Mouse (Mus musculus) midbrain, embryonic 15.5 days (tissue): ENCODE measurements around the gene Camta1. TPM values are rescaled to one million over a fixed set of nuclear protein-coding genes. Genes with fewer than 3 reads are reported as not detected.
A peak's percentile ranks its signal among the peaks of the same experiment; 100 is the strongest.

Experiments used
- ATAC-seq: fragments of 200-750 bp; cut with Nextera tagmentation; replicated peaks from 2 replicates; pipeline ENCODE4 v1.8.0; 2017; ENCODE audit warnings: moderate TSS enrichment
- H3K27ac ChIP-seq: fragments of 300-500 bp; sonication (generic); 2 replicates; pipeline ENCODE4 v1.5.1; 2015; ENCODE audit warnings: mild to moderate bottlenecking, inconsistent platforms
- H3K27me3 ChIP-seq: fragments of 300-500 bp; sonication (generic); replicated peaks from 2 replicates; pipeline ENCODE4 v1.6.1; 2015; ENCODE audit warnings: inconsistent platforms
- H3K36me3 ChIP-seq: fragments of 300-500 bp; sonication (generic); replicated peaks from 2 replicates; pipeline ENCODE4 v1.6.1; 2015; ENCODE audit warnings: inconsistent platforms
- H3K4me1 ChIP-seq: fragments of 300-500 bp; sonication (generic); 2 replicates; pipeline ENCODE4 v1.6.1; 2015; ENCODE audit warnings: inconsistent platforms
- H3K4me2 ChIP-seq: fragments of 300-500 bp; sonication (generic); 2 replicates; pipeline ENCODE4 v1.6.1; 2015; ENCODE audit warnings: inconsistent platforms, mild to moderate bottlenecking, moderate library complexity
- H3K4me3 ChIP-seq: fragments of 300-500 bp; sonication (generic); 2 replicates; pipeline ENCODE4 v1.5.1; 2015; ENCODE audit warnings: mild to moderate bottlenecking, inconsistent platforms
- H3K9ac ChIP-seq: fragments of 300-500 bp; sonication (generic); 2 replicates; pipeline ENCODE4 v1.6.1; 2015; ENCODE audit warnings: mild to moderate bottlenecking, inconsistent platforms
- H3K9me3 ChIP-seq: fragments of 300-500 bp; sonication (generic); 2 replicates; pipeline ENCODE4 v1.6.1; 2016; ENCODE audit warnings: inconsistent platforms
- WGBS: fragments of 180-500 bp; shearing (Covaris S2); methylation state at CpG from one replicate; pipeline ENCODE4 v1.1.7; 2015; ENCODE audit warnings: mixed read lengths; 5-methylcytosine and 5-hydroxymethylcytosine counted together
- polyA plus RNA-seq: library from polyadenylated mRNA; unstranded; fragments of >200 nt; fragmentation: Nextera tagmentation; extraction: Ambion mirVana; gene quantifications from 2 replicates; pipeline ENCODE4 v1.2.1, GENCODE M21; 2015

The Camta1 gene
- polyA plus RNA-seq, 1 experiment from 2014 or later = 156 TPM

DNA sequence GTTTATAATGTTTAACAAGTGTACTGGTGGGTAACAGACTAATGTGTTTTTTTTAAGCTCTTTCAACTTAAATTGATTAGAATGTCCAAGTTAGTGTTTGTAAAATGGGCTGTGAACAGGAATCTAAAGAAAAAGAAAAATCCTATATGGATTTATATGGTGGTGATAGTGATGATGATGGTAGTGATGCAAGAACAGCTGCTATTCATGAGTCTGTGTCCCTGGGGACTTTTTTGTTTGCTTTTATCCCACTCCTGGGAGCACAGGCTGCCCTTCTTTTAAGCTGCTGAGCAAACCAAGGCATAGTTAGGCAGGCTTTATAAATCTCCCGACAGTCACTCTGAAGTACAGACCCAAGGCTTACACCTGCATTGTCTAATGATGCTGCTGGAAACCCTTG, 928.2 kb downstream of the Camta1 start:
- Histone ChIP-seq H3K36me3 (no peaks in the 10 kb centered on the region), H3K9me3 (no peaks in the 10 kb centered on the region), H3K4me2 (no peak overlapping the region), H3K4me1 (no peaks in the 10 kb centered on the region), H3K9ac (no peak overlapping the region), H3K27ac (no peak overlapping the region), H3K4me3 (no peak overlapping the region), H3K27me3 (no peaks in the 10 kb centered on the region)
- WGBS = 52% methylated on average over 1 of the region's 1 CpGs
- ATAC-seq = no peak

DNA sequence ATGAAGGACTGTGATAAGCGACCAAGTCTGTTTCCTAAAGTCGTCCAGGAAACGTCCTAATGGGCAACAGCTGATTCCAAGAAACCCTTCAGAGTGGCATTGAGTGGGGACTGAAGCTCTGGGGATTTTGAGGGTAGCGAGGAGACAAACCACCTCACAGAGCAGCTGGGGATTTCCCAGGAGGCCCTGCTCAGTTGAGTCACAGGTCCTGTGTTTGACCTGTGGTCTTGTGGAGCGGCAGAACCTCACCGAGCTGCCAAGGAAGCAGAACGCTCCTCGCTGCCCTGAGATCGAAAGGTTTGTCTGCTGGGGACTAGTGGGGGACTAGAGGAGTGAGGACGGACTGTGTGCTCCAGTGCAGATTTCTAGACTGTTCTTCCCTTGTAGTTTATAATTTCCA, 933.9 kb downstream of the Camta1 start:
- H3K9me3 ChIP-seq = no peaks in the 10 kb centered on the region
- no peak for ATAC-seq
- H3K4me3 ChIP-seq = no peak overlapping the region
- H3K27ac ChIP-seq = no peak overlapping the region
- WGBS = 74% methylated on average over 10 of the region's 10 CpGs
- 0 out of 2 replicates have a peak, but pooled peaks cover 6% of the 10 kb centered on the region for H3K4me1 ChIP-seq
- H3K4me2 ChIP-seq = no peak overlapping the region
- H3K36me3 ChIP-seq = no peaks in the 10 kb centered on the region
- no peak overlapping the region for H3K9ac ChIP-seq
- no peaks in the 10 kb centered on the region for H3K27me3 ChIP-seq

DNA sequence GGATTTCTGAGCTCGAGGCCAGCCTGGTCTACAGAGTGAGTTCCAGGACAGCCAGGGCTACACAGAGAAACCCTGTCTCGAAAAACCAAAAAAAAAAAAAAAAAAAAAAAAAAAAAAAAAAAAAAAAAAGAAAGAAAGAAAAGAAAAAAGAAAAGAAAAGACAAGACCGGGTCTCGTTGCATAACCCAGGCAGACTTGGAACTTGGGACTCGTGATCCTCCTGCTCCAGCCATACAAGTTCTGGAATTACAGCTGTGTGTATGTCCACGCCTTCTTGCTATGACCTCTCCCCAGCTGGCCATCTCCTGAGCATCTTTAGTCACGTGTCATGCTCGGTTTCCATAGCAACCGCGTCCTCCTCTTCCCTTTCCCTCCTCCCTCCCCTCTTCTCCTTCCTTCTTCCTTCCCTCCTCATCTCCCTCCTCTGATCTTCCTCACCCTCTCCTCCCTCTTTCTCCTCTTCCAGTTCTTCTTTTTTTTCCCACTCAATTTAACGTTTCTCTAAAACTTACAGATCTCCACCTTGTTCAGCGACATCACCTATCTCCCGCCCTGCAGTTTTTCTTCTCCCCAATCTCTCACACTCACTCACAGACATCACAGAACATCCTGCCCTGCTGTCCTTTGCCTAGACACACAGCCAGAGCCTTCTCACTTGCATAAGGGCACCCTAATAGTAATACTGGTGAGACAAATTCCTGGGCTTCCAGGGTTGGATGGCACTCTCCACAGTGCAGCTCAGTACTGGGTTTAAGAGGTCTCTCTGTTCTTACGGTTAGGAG, 934.6 kb downstream of the Camta1 start:
- H3K9me3 ChIP-seq = no peaks in the 10 kb centered on the region
- no peaks in the 10 kb centered on the region for H3K27me3 ChIP-seq
- H3K27ac ChIP-seq = no peak overlapping the region
- no peak overlapping the region for H3K4me2 ChIP-seq
- no peaks in the 10 kb centered on the region for H3K36me3 ChIP-seq
- WGBS = 51% methylated on average over 14 of the region's 14 CpGs
- H3K4me1 ChIP-seq = 0 out of 2 replicates have a peak, but pooled peaks cover 6% of the 10 kb centered on the region
- H3K9ac ChIP-seq = no peak overlapping the region
- no peak overlapping the region for H3K4me3 ChIP-seq
- ATAC-seq = no peak

DNA sequence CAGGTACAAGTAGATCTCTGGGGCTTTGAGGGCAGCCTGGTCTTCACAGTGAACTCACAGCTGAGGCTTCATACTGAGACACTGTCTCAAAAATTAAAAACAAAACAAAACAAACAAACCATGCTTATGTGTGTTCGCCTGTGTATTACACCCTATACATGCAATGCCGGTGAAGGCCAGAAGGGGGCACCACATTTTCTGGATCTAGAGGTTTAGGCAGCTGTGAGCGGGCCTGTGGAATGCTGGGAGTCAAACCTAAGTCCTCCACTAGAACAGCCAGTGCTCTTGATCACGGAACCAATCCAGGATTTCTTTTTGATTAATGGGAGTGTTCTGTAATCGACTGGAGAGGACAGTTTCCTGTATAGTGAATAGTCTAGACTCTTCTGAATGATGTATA, 935.8 kb downstream of the Camta1 start:
- Histone ChIP-seq H3K4me1 (0 out of 2 replicates have a peak, but pooled peaks cover 6% of the 10 kb centered on the region), H3K9me3 (no peaks in the 10 kb centered on the region), H3K9ac (no peak overlapping the region), H3K27ac (no peak overlapping the region), H3K4me2 (no peak overlapping the region), H3K4me3 (no peak overlapping the region), H3K27me3 (no peaks in the 10 kb centered on the region), H3K36me3 (no peaks in the 10 kb centered on the region)
- WGBS = 49% methylated on average over 5 of the region's 5 CpGs
- ATAC-seq = no peak

DNA sequence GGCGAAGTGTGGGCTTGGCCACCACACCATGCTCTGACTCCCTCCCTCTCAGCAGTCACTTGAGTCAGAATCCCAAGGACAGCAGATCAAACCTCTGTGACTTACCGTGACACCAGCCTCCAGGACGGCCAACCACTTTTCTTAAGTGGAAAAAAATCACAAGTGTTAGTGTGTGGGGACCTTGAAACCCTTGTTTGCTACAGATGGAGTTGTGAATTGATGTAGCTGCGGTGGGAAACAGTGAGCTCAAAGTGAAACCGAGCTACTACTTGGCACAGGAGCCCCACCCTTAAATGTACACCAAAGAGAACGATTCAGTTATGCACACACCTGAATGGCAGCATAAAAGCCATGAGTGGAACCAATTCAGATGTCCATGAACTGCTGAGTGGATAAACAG, 936.7 kb downstream of the Camta1 start:
- Histone ChIP-seq H3K9ac (no peak overlapping the region), H3K27me3 (no peaks in the 10 kb centered on the region), H3K4me3 (no peak overlapping the region), H3K4me2 (no peak overlapping the region), H3K9me3 (no peaks in the 10 kb centered on the region), H3K27ac (no peak overlapping the region), H3K4me1 (0 out of 2 replicates have a peak, but pooled peaks cover 6% of the 10 kb centered on the region), H3K36me3 (no peaks in the 10 kb centered on the region)
- ATAC-seq = no peak
- 86% methylated on average over 6 of the region's 6 CpGs for WGBS

DNA sequence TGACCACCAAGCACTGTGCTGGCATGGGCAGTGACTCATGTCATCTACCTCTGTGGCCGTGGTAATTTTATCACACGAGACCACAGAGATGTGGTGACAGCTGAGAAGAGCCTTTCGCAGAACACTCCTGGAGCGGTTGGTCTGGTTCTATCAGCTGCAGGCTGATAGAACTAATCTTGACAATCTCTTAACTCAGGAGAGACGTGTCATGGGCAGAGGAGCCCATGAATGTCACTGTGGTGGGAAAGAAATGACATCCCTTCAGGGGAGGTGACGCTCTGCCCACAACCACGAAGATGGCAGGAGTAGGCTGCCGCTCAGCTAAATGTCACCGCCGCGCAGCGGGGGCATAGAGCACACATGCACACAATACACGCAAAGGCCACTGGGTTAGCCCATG, 937.4 kb downstream of the Camta1 start:
- Histone ChIP-seq H3K36me3 (no peaks in the 10 kb centered on the region), H3K27me3 (no peaks in the 10 kb centered on the region), H3K27ac (no peak overlapping the region), H3K9me3 (no peaks in the 10 kb centered on the region), H3K4me1 (0 out of 2 replicates have a peak, but pooled peaks cover 6% of the 10 kb centered on the region), H3K9ac (no peak overlapping the region), H3K4me3 (no peak overlapping the region), H3K4me2 (no peak overlapping the region)
- ATAC-seq = no peak
- WGBS = 83% methylated on average over 13 of the region's 13 CpGs

DNA sequence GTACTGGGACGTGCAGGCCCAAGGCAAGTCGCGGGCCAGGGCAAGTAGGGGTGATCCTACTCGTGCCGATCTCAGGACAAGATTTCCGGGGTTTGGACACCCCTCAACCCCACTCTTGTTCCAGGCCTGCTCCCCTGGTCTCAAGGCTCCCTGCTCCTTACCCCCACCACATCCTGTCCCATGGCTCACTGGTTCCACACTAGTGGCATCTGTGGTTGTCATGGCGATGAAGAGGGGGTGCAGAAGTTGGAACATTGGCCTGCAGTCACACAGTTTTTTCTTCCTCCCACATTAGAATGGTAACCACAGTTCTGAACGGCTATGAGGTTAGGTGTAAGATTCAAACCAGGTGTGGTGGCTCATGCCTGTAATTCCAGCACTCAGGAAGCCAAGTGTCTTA, 940.5 kb downstream of the Camta1 start:
- WGBS = 90% methylated on average over 8 of the region's 8 CpGs
- no peaks in the 10 kb centered on the region for H3K36me3 ChIP-seq
- no peak for ATAC-seq
- no peaks in the 10 kb centered on the region for H3K9me3 ChIP-seq
- H3K27ac ChIP-seq = no peak overlapping the region
- H3K27me3 ChIP-seq = no peaks in the 10 kb centered on the region
- no peak overlapping the region for H3K4me2 ChIP-seq
- no peak overlapping the region for H3K9ac ChIP-seq
- no peaks in the 10 kb centered on the region for H3K4me1 ChIP-seq
- no peak overlapping the region for H3K4me3 ChIP-seq

DNA sequence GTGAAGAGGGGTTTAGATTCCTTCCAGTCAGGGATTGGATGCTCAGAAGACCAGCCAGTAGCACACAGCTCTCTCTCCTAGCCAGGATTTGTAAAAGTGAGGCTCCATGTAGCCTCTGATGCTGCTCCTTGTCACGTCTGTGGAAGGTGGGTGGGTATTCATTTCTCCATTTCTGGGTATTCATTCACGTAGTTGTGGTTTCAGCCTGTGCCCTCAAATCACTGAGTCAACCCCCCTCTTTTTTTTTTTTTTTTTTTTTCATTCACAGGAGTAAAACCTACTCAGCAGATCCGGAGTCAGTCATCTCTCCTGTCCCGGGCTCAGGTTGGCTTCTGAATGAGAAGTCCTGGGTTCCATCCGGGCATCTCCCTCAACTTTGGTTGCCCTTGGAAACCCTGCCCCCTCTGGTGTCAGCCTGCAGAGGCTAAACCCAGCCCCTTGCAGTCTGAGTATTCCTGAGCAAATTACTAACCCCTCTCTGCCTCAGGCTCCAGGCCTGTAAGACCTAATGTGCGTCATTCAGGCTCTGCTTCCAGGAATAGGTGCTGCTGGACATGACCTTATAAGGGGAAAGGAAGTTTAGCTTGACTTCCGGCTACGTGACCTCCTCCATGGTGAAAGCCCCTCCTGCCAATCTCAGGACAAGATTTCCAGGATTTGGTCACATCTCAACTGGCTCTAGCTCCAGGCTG, 944.2 kb downstream of the Camta1 start:
- Histone ChIP-seq H3K9me3 (no peaks in the 10 kb centered on the region), H3K27ac (no peak overlapping the region), H3K27me3 (no peaks in the 10 kb centered on the region), H3K4me2 (no peak overlapping the region), H3K4me3 (no peak overlapping the region), H3K36me3 (no peaks in the 10 kb centered on the region), H3K4me1 (peaks cover 18% of the 10 kb centered on the region), H3K9ac (no peak overlapping the region)
- WGBS = 64% methylated on average over 8 of the region's 8 CpGs
- ATAC-seq = no peak

DNA sequence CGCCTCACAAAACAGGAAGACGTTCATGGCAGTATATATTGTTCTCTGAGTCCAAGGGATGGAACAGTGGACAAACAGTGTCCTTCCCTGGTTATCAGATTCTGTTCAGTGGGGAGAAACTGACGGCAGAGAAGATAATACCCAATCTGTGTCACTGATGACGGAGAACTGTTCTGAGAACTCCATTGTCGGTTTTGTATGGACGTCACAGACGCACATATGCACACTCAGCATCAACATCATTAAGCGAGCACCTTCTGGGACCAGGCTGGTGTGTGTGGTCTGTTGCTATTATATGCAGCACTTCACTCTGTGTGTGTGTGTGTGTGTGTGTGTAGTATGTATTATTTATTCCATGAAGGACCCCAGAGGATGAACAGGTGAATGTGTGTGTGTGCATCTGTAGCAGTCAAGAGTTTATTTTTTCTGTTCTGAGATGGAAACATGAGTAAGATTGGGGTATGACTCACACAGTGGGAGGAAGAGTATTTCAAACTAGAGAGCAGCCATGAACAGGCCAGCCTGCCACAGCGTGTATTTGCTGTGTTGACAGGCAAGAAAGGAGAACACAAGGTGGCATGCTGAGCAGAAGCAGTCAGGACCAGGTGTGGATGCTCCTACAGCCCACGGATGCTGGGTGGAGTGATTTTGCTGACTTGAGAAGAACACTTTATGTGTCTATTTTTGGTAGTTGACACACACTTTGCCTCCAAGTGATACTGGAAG, 946.3 kb downstream of the Camta1 start:
- 0 out of 2 replicates have a peak, but pooled peaks have one; percentile 24 for ATAC-seq
- Histone ChIP-seq H3K9me3 (no peaks in the 10 kb centered on the region), H3K4me2 (peak overlapping the region; percentile 67), H3K9ac (peak overlapping the region; percentile 84), H3K4me1 (peaks cover 18% of the 10 kb centered on the region), H3K27ac (peak overlapping the region; percentile 89), H3K36me3 (no peaks in the 10 kb centered on the region), H3K27me3 (no peaks in the 10 kb centered on the region), H3K4me3 (peak overlapping the region; percentile 89)
- WGBS = 45% methylated on average over 10 of the region's 10 CpGs

DNA sequence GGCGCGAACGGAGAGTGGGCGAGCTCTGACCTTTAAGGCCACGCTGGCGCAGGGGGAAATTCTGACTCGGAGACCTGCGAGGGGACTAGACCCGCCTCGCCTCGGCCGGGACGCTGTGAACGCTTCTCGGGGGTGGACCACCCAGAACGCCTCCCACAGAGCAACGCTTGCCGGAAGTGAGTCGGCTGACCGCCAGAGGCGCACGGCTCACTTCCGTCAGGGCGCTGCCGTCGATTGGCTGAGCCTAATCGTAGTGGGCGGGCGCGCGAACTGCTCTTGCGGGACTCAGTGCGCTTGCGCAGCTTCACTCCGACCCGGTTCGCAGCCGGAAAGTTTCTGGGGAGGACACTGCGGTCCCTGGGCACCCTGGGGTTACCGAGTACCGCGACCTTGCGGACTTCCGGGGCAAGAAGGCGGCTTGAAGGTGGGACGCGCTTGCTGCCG, 947.4 kb downstream of the Camta1 start, which contains the start of the genes Park7 and Tnfrsf9:
Gene Park7 (minus strand): TSS at position 148 of the 444 bp plus-strand sequence.
Gene Tnfrsf9 (plus strand): TSS at position 273 of the 444 bp plus-strand sequence.
- H3K9ac ChIP-seq = peak within 1 kb of the TSS; percentile 84
- WGBS = under 1% methylated on average over 48 of the region's 48 CpGs
- H3K4me1 ChIP-seq = peaks cover 21% of the 10 kb centered on the region
- H3K27ac ChIP-seq = peak within 1 kb of the TSS; percentile 89
- H3K36me3 ChIP-seq = no peaks in the 10 kb centered on the region
- peak within 1 kb of the TSS; percentile 89 for H3K4me3 ChIP-seq
- H3K4me2 ChIP-seq = peak within 1 kb of the TSS; percentile 67
- ATAC-seq = peak; percentile 86
- no peaks in the 10 kb centered on the region for H3K27me3 ChIP-seq
- H3K9me3 ChIP-seq = no peaks in the 10 kb centered on the region

DNA sequence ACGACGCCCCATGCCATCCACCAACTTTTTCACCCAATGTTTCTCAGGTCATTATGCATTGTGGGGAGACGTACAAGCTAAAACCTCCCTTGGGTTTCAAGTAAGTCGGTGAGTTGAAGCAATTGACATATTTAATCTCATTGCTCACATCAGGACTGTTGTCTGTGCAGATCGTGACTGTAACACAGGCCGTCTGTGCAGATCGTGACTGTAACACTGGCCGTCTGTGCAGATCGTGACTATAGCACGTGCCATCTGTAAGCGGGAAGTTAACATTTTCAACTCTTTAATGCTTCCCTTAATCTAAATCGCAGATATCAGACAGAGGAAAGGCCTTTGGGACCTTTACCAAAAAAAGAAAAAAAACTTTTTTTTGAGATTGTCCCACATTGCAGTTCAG, 947.9 kb downstream of the Camta1 start:
- H3K27me3 ChIP-seq = no peaks in the 10 kb centered on the region
- H3K9ac ChIP-seq = peak overlapping the region; percentile 84
- 16% methylated on average over 12 of the region's 12 CpGs for WGBS

More for the DNA sequence above, 947.9 kb downstream of the Camta1 start:
- Histone ChIP-seq H3K4me2 (peak overlapping the region; percentile 67), H3K4me1 (peaks cover 27% of the 10 kb centered on the region), H3K36me3 (no peaks in the 10 kb centered on the region), H3K27ac (peak overlapping the region; percentile 89), H3K9me3 (no peaks in the 10 kb centered on the region), H3K4me3 (peak overlapping the region; percentile 89)
- ATAC-seq = no peak
